Mouse (Mus musculus): ENCODE measurements around the gene Vat1l. TPM values are rescaled to one million over a fixed set of nuclear protein-coding genes. Genes with fewer than 3 reads are reported as not detected.
A peak's percentile ranks its signal among the peaks of the same experiment; 100 is the strongest.

Vat1l gene
- 10 to 100 TPM; 39.2 to 49.9 TPM for total RNA-seq (2021)
- long read RNA-seq, experiment 1, transcript Vat1l-201 (9 exons, 3,666 nt): major isoform, 20 of 27 reads
- long read RNA-seq, experiment 1, partial matches to known transcripts: 3 of 27 reads
- long read RNA-seq, experiment 1, other reads (novel, unspliced or antisense): 4 of 27 reads
- long read RNA-seq, experiment 2, transcript Vat1l-201 (9 exons, 3,666 nt): major isoform, 17 of 20 reads
- long read RNA-seq, experiment 2, partial matches to known transcripts: 2 of 20 reads
- long read RNA-seq, experiment 2, other reads (novel, unspliced or antisense): 1 of 20 reads

GRCm38 (mm10) chr8:114205221-114205901, at the start of gene Vat1l:
Gene Vat1l, plus strand, starts transcription at chr8:114205612.
- Histone ChIP-seq H3K4me3 (peak within 1 kb of the TSS; percentile 71), H3K27ac (0 out of 2 replicates have a peak within 1 kb of the TSS, but pooled peaks have one; percentile 34)
- intact Hi-C loops (cut with DNase I): loop anchor here (5.0 kb wide), 3 partner anchors 118 to 162 kb away; no protein-coding TSS in a partner anchor
- DNase-seq (ENCODE audit: extremely low spot score in 1 of 2, low spot score in 2 of 2): peak; percentile 44 to 53
- TF ChIP-seq CTCF (IDR thresholded peaks at IDR 0.05): no peak

- H3K4me3 ChIP-seq: no peak overlapping the region
- no peak overlapping the region for H3K27ac ChIP-seq
- no peak for TF ChIP-seq CTCF (IDR thresholded peaks at IDR 0.05)
- intact Hi-C loops (cut with DNase I): no loop called here
- DNase-seq (ENCODE audit: extremely low spot score in 1 of 2, low spot score in 2 of 2): no peak
Observed at GRCm38 (mm10) chr8:114158586-114158985, 46.8 kb upstream of the Vat1l start.

- no peak for TF ChIP-seq CTCF (IDR thresholded peaks at IDR 0.05)
- H3K27ac ChIP-seq: no peak overlapping the region
Observed at GRCm38 (mm10) chr8:114159666-114160065, 45.7 kb upstream of the Vat1l start.

GRCm38 (mm10) chr8:114163871-114164270, 41.5 kb upstream of the Vat1l start:
- DNase-seq (ENCODE audit: extremely low spot score in 1 of 2, low spot score in 2 of 2): no peak
- Histone ChIP-seq H3K27ac (no peak overlapping the region), H3K4me3 (no peak overlapping the region)
- intact Hi-C loops (cut with DNase I): no loop called here
- no peak for TF ChIP-seq CTCF (IDR thresholded peaks at IDR 0.05)

More at GRCm38 (mm10) chr8:114159666-114160065, 45.7 kb upstream of the Vat1l start:
- intact Hi-C loops (cut with DNase I): no loop called here
- no peak for DNase-seq (ENCODE audit: extremely low spot score in 1 of 2, low spot score in 2 of 2)
- no peak overlapping the region for H3K4me3 ChIP-seq

- DNase-seq (ENCODE audit: extremely low spot score in 1 of 2, low spot score in 2 of 2): no peak
- intact Hi-C loops (cut with DNase I): no loop called here
- Histone ChIP-seq H3K27ac (no peak overlapping the region), H3K4me3 (no peak overlapping the region)
- TF ChIP-seq CTCF (IDR thresholded peaks at IDR 0.05): no peak
Observed at GRCm38 (mm10) chr8:114164444-114165096, 40.8 kb upstream of the Vat1l start.

GRCm38 (mm10) chr8:114165741-114166140, 39.7 kb upstream of the Vat1l start:
- intact Hi-C loops (cut with DNase I): no loop called here
- H3K4me3 ChIP-seq: no peak overlapping the region
- no peak overlapping the region for H3K27ac ChIP-seq
- TF ChIP-seq CTCF (IDR thresholded peaks at IDR 0.05): no peak
- no peak for DNase-seq (ENCODE audit: extremely low spot score in 1 of 2, low spot score in 2 of 2)

GRCm38 (mm10) chr8:114176721-114177120, 28.7 kb upstream of the Vat1l start:
- intact Hi-C loops (cut with DNase I): no loop called here
- no peak for DNase-seq (ENCODE audit: extremely low spot score in 1 of 2, low spot score in 2 of 2)
- no peak for TF ChIP-seq CTCF (IDR thresholded peaks at IDR 0.05)
- H3K27ac ChIP-seq: no peak overlapping the region
- no peak overlapping the region for H3K4me3 ChIP-seq

GRCm38 (mm10) chr8:114193334-114193733, 12.1 kb upstream of the Vat1l start:
- H3K27ac ChIP-seq: no peak overlapping the region
- no peak overlapping the region for H3K4me3 ChIP-seq
- intact Hi-C loops (cut with DNase I): no loop called here
- no peak for TF ChIP-seq CTCF (IDR thresholded peaks at IDR 0.05)
- DNase-seq (ENCODE audit: extremely low spot score in 1 of 2, low spot score in 2 of 2): no peak

GRCm38 (mm10) chr8:114198990-114199389, 6.4 kb upstream of the Vat1l start:
- Histone ChIP-seq H3K4me3 (no peak overlapping the region), H3K27ac (no peak overlapping the region)
- TF ChIP-seq CTCF (IDR thresholded peaks at IDR 0.05): no peak
- intact Hi-C loops (cut with DNase I): no loop called here
- DNase-seq (ENCODE audit: extremely low spot score in 1 of 2, low spot score in 2 of 2): no peak

- no peak for TF ChIP-seq CTCF (IDR thresholded peaks at IDR 0.05)
- H3K4me3 ChIP-seq: peak overlapping the region; percentile 71
- no peak overlapping the region for H3K27ac ChIP-seq
- intact Hi-C loops (cut with DNase I): loop anchor here (5.0 kb wide), 3 partner anchors 119 to 161 kb away; no protein-coding TSS in a partner anchor
- DNase-seq (ENCODE audit: extremely low spot score in 1 of 2, low spot score in 2 of 2): no peak
Observed at GRCm38 (mm10) chr8:114206421-114206983, 1.1 kb downstream of the Vat1l start.

- Histone ChIP-seq H3K27ac (no peak overlapping the region), H3K4me3 (no peak overlapping the region; the same call in 1 of the 2 replicates)
- intact Hi-C loops (cut with DNase I): loop anchor here (5.0 kb wide), 3 partner anchors 120 to 160 kb away; no protein-coding TSS in a partner anchor
- DNase-seq (ENCODE audit: extremely low spot score in 1 of 2, low spot score in 2 of 2): no peak
- no peak for TF ChIP-seq CTCF (IDR thresholded peaks at IDR 0.05)
Observed at GRCm38 (mm10) chr8:114207026-114207425, 1.6 kb downstream of the Vat1l start.

GRCm38 (mm10) chr8:114220779-114221178, 15.4 kb downstream of the Vat1l start:
- no peak for DNase-seq (ENCODE audit: extremely low spot score in 1 of 2, low spot score in 2 of 2)
- intact Hi-C loops (cut with DNase I): no loop called here

More at GRCm38 (mm10) chr8:114220779-114221178, 15.4 kb downstream of the Vat1l start:
- TF ChIP-seq CTCF (IDR thresholded peaks at IDR 0.05): no peak
- Histone ChIP-seq H3K27ac (no peak overlapping the region), H3K4me3 (no peak overlapping the region)
